In the genomic region with DNA sequence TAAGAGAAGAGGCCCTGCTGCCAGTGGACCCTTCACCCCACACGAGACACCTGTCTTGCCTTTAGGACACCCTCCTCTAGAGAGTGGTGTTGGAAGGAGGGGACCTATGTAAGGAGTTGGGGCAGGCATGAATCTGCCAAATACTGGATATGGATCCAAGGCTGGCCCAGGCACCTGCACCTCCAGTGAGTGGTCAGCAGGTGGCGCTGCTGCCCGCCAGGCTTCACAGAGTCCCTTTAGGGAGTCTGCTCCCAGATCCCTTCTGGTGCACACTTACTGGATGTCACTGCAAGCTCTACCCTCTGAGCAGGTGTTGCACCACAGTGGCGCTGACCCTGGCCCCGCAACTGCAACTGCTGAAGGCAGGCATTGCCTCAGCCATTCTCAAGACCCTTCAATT, we compare ENCODE assay signal across 8 mouse cellular contexts. TPM values are rescaled to one million over a fixed set of nuclear protein-coding genes. Genes with fewer than 3 reads are reported as not detected.
DNase-seq lines count a peak whose midpoint lies in the region; ATAC-seq and TF ChIP-seq lines count a peak whose summit lies in the region.

No protein-coding gene starts in this region.

- ATAC-seq in embryonic facial prominence, embryonic 11.5 days (replicated peaks; ENCODE audit: insufficient number of reproducible peaks, low FRiP score, low TSS enrichment, low read depth), result 0 out of 2 replicates have a peak, but pooled peaks have one; percentile 24
- ATAC-seq in limb, embryonic 13.5 days (ENCODE audit: low FRiP score, low read depth), result peak; percentile 59
- ATAC-seq in midbrain, embryonic 16.5 days, result peak; percentile 44

- no peak overlapping the region for H3K4me3 ChIP-seq in embryonic facial prominence, embryonic 11.5 days (ENCODE audit: low read depth, low read length)
- no peak overlapping the region for H3K4me3 ChIP-seq in limb, embryonic 13.5 days
- no peak overlapping the region for H3K4me3 ChIP-seq in midbrain, embryonic 16.5 days (ENCODE audit: low read depth, low read length)
- H3K4me3 ChIP-seq in spleen, adult 2 months (ENCODE audit: extremely low read depth, insufficient read depth, insufficient read length), result no peak overlapping the region

- peaks cover 12% of the 10 kb centered on the region for H3K36me3 ChIP-seq in embryonic facial prominence, embryonic 11.5 days (replicated peaks; ENCODE audit: control insufficient read depth, insufficient read depth, low read depth, low read length)
- H3K36me3 ChIP-seq in limb, embryonic 13.5 days, result peaks cover 77% of the 10 kb centered on the region
- peaks cover 12% of the 10 kb centered on the region for H3K36me3 ChIP-seq in midbrain, embryonic 16.5 days (ENCODE audit: control insufficient read depth, insufficient read depth, low read length)
- H3K36me3 ChIP-seq in spleen, adult 2 months (ENCODE audit: control insufficient read depth, insufficient read depth, low read length), result peaks cover 10% of the 10 kb centered on the region

- no peaks in the 10 kb centered on the region for H3K9me3 ChIP-seq in embryonic facial prominence, embryonic 11.5 days (replicated peaks; ENCODE audit: control insufficient read depth, low read length)
- H3K9me3 ChIP-seq in limb, embryonic 13.5 days, result no peaks in the 10 kb centered on the region
- no peaks in the 10 kb centered on the region for H3K9me3 ChIP-seq in midbrain, embryonic 16.5 days (replicated peaks; ENCODE audit: control insufficient read depth, low read length, poor library complexity, severe bottlenecking)

- no peak overlapping the region for H3K4me2 ChIP-seq in embryonic facial prominence, embryonic 11.5 days (ENCODE audit: low read depth, low read length)
- no peak overlapping the region for H3K4me2 ChIP-seq in limb, embryonic 13.5 days (replicated peaks)
- no peak overlapping the region for H3K4me2 ChIP-seq in midbrain, embryonic 16.5 days (ENCODE audit: low read length)

- H3K27me3 ChIP-seq in embryonic facial prominence, embryonic 11.5 days (ENCODE audit: control insufficient read depth, insufficient read depth, low read length), result no peaks in the 10 kb centered on the region
- H3K27me3 ChIP-seq in limb, embryonic 13.5 days, result no peaks in the 10 kb centered on the region
- no peaks in the 10 kb centered on the region for H3K27me3 ChIP-seq in midbrain, embryonic 16.5 days (ENCODE audit: control insufficient read depth, insufficient read depth, low read depth, low read length)
- no peaks in the 10 kb centered on the region for H3K27me3 ChIP-seq in spleen, adult 2 months (ENCODE audit: control insufficient read depth, insufficient read depth, low read length)

- peak; percentile 99 for TF ChIP-seq CTCF in spleen, adult 2 months (IDR thresholded peaks at IDR 0.05; ENCODE audit: extremely low read depth, insufficient read depth, insufficient read length, insufficient replicate concordance)

- 15% methylated on average over 5 of the region's 5 CpGs for WGBS in embryonic facial prominence, embryonic 11.5 days
- WGBS in limb, embryonic 13.5 days, result 12% methylated on average over 5 of the region's 5 CpGs
- WGBS in midbrain, embryonic 16.5 days, result 10% methylated on average over 5 of the region's 5 CpGs
- 17% methylated on average over 5 of the region's 5 CpGs for WGBS in spleen, adult 2 months

- no peak for TF ChIP-seq POLR2A in spleen, adult 2 months (IDR thresholded peaks at IDR 0.05; ENCODE audit: low read depth, low read length)

- DNase-seq in 3134 (ENCODE audit: extremely low read depth, insufficient read length, low spot score), result peak; percentile 63
- peak; percentile 83 for DNase-seq in adrenal gland, postnatal 25 days
- DNase-seq in embryonic facial prominence, embryonic 11.5 days (ENCODE audit: low spot score), result peak; percentile 86
- DNase-seq in heart, adult 18-20 months, result peak; percentile 83 to 88
- DNase-seq in kidney, adult 18-20 months, result peak; percentile 86
- peak in 1 of 2 experiments; percentile 68 for DNase-seq in spleen, adult 2 months (ENCODE audit: low read depth in 1 of 2, low spot score in 2 of 2)

- H3K27ac ChIP-seq in embryonic facial prominence, embryonic 11.5 days (replicated peaks; ENCODE audit: low read depth, low read length), result no peak overlapping the region
- no peak overlapping the region for H3K27ac ChIP-seq in limb, embryonic 13.5 days
- no peak overlapping the region for H3K27ac ChIP-seq in midbrain, embryonic 16.5 days (ENCODE audit: low read length)
- H3K27ac ChIP-seq in spleen, adult 2 months (ENCODE audit: insufficient read depth, low read length), result no peak overlapping the region

- H3K4me1 ChIP-seq in embryonic facial prominence, embryonic 11.5 days (ENCODE audit: control insufficient read depth, insufficient read depth, low read length), result no peaks in the 10 kb centered on the region; the same call in 1 of the 2 replicates
- H3K4me1 ChIP-seq in limb, embryonic 13.5 days, result peaks cover 7% of the 10 kb centered on the region; the same call in 1 of the 2 replicates
- peaks cover 3% of the 10 kb centered on the region; the same call in 1 of the 2 replicates for H3K4me1 ChIP-seq in midbrain, embryonic 16.5 days (ENCODE audit: control insufficient read depth, insufficient read depth, low read length)
- peaks cover 4% of the 10 kb centered on the region; the same call in 1 of the 2 replicates for H3K4me1 ChIP-seq in spleen, adult 2 months (ENCODE audit: control insufficient read depth, insufficient read depth, insufficient read length)

- H3K9ac ChIP-seq in embryonic facial prominence, embryonic 11.5 days (replicated peaks; ENCODE audit: low read length), result no peak overlapping the region
- H3K9ac ChIP-seq in limb, embryonic 13.5 days, result no peak overlapping the region
- H3K9ac ChIP-seq in midbrain, embryonic 16.5 days (ENCODE audit: low read depth, low read length), result no peak overlapping the region

RNA-seq across cellular contexts. Expression of gene Thap3, which starts 7.4 kb away (rescaled TPM):
- total RNA-seq in adrenal gland, postnatal 25 days (2021), result 24.3 and 32.8 TPM in 2 replicates
- polyA plus RNA-seq in embryonic facial prominence, embryonic 11.5 days (2014; fragmentation: Nextera tagmentation; extraction: Ambion mirVana), result 22.2 and 22.4 TPM in 2 replicates
- total RNA-seq in heart, adult 18-20 months (2021), result 10 to 100 TPM; 10.5 to 14.9 TPM
- 51.0 and 56.4 TPM in 2 replicates for polyA plus RNA-seq in limb, embryonic 13.5 days (2015; fragmentation: Nextera tagmentation; extraction: Ambion mirVana)
- polyA plus RNA-seq in midbrain, embryonic 16.5 days (2015; fragmentation: Nextera tagmentation; extraction: Ambion mirVana), result 30.9 and 33.9 TPM in 2 replicates
- polyA plus RNA-seq in spleen, adult 2 months (2012; rRNA removed), result 46.2 and 53.0 TPM in 2 replicates

RNA-seq across cellular contexts. Expression of gene Phf13, which starts 14.7 kb away (rescaled TPM):
- total RNA-seq in adrenal gland, postnatal 25 days (2021), result 14.4 and 19.0 TPM in 2 replicates
- polyA plus RNA-seq in embryonic facial prominence, embryonic 11.5 days (2014; fragmentation: Nextera tagmentation; extraction: Ambion mirVana), result 23.1 and 25.8 TPM in 2 replicates
- 1 to 10 TPM; 5.4 to 5.9 TPM for total RNA-seq in heart, adult 18-20 months (2021)
- polyA plus RNA-seq in limb, embryonic 13.5 days (2015; fragmentation: Nextera tagmentation; extraction: Ambion mirVana), result 39.2 and 40.8 TPM in 2 replicates
- 21.2 and 24.4 TPM in 2 replicates for polyA plus RNA-seq in midbrain, embryonic 16.5 days (2015; fragmentation: Nextera tagmentation; extraction: Ambion mirVana)
- 3.8 and 4.2 TPM in 2 replicates for polyA plus RNA-seq in spleen, adult 2 months (2012; rRNA removed)

RNA-seq across cellular contexts. Expression of gene Klhl21, which starts 27.2 kb away (rescaled TPM):
- 24.8 and 28.5 TPM in 2 replicates for total RNA-seq in adrenal gland, postnatal 25 days (2021)
- 3.2 TPM in 2 replicates for polyA plus RNA-seq in embryonic facial prominence, embryonic 11.5 days (2014; fragmentation: Nextera tagmentation; extraction: Ambion mirVana)
- 10 to 100 TPM; 82.1 to 83.9 TPM for total RNA-seq in heart, adult 18-20 months (2021)
- 14.3 and 14.7 TPM in 2 replicates for polyA plus RNA-seq in limb, embryonic 13.5 days (2015; fragmentation: Nextera tagmentation; extraction: Ambion mirVana)
- 3.0 and 3.4 TPM in 2 replicates for polyA plus RNA-seq in midbrain, embryonic 16.5 days (2015; fragmentation: Nextera tagmentation; extraction: Ambion mirVana)
- 20.1 and 28.4 TPM in 2 replicates for polyA plus RNA-seq in spleen, adult 2 months (2012; rRNA removed)

RNA-seq across cellular contexts. Expression of gene Zbtb48, which starts 46.1 kb away (rescaled TPM):
- 11.0 and 11.6 TPM in 2 replicates for total RNA-seq in adrenal gland, postnatal 25 days (2021)
- polyA plus RNA-seq in embryonic facial prominence, embryonic 11.5 days (2014; fragmentation: Nextera tagmentation; extraction: Ambion mirVana), result 21.1 and 21.5 TPM in 2 replicates
- 1 to 10 TPM; 3.4 to 3.6 TPM for total RNA-seq in heart, adult 18-20 months (2021)
- 20.7 and 21.4 TPM in 2 replicates for polyA plus RNA-seq in limb, embryonic 13.5 days (2015; fragmentation: Nextera tagmentation; extraction: Ambion mirVana)
- 19.3 and 21.5 TPM in 2 replicates for polyA plus RNA-seq in midbrain, embryonic 16.5 days (2015; fragmentation: Nextera tagmentation; extraction: Ambion mirVana)
- 18.9 and 21.3 TPM in 2 replicates for polyA plus RNA-seq in spleen, adult 2 months (2012; rRNA removed)

RNA-seq across cellular contexts. Expression of gene Dnajc11, which starts 47.9 kb away (rescaled TPM):
- 104 and 112 TPM in 2 replicates for total RNA-seq in adrenal gland, postnatal 25 days (2021)
- polyA plus RNA-seq in embryonic facial prominence, embryonic 11.5 days (2014; fragmentation: Nextera tagmentation; extraction: Ambion mirVana), result 75.0 and 79.3 TPM in 2 replicates
- 100 to 1,000 TPM in 1 of 2 experiments, 10 to 100 TPM in 1; 81.4 to 103 TPM for total RNA-seq in heart, adult 18-20 months (2021)
- polyA plus RNA-seq in limb, embryonic 13.5 days (2015; fragmentation: Nextera tagmentation; extraction: Ambion mirVana), result 73.7 and 76.4 TPM in 2 replicates
- 81.3 and 81.6 TPM in 2 replicates for polyA plus RNA-seq in midbrain, embryonic 16.5 days (2015; fragmentation: Nextera tagmentation; extraction: Ambion mirVana)
- 31.6 and 40.9 TPM in 2 replicates for polyA plus RNA-seq in spleen, adult 2 months (2012; rRNA removed)
